Mouse (Mus musculus) liver, embryonic 14.5 days (tissue): ENCODE results near the gene A230072I06Rik.

Experiments used
- CTCF ChIP-seq: IDR thresholded peaks from 2 replicates; pipeline ENCODE4 v1.5.1; 2016; ENCODE audit warnings: antibody characterized with exemption, low read depth, control low read depth
- EP300 ChIP-seq: IDR thresholded peaks from 2 replicates; pipeline ENCODE4 v1.6.1; 2016; ENCODE audit warnings: antibody characterized with exemption, low read depth

- TF ChIP-seq CTCF (no peak), EP300 (no peak)
Measured at GRCm38 (mm10) chr8:12314258-12314657, 35.6 kb downstream of the A230072I06Rik start.
